Mouse (Mus musculus): ENCODE data around the gene Dlx1. TPM values are rescaled to one million over a fixed set of nuclear protein-coding genes. Genes with fewer than 3 reads are reported as not detected.

Gene Dlx1
- polyA plus RNA-seq, 1 experiment = 0.20 TPM

- H3K27ac ChIP-seq (ENCODE audit: insufficient read depth, low read length) = no peak overlapping the region
- H3K27me3 ChIP-seq (ENCODE audit: control insufficient read depth, insufficient read depth, low read length) = peaks cover 19% of the 10 kb centered on the region; the same call in 1 of the 2 replicates
- under 1% methylated on average over 60 of the region's 60 CpGs for WGBS
- no peak overlapping the region for H3K4me3 ChIP-seq (replicated peaks; ENCODE audit: insufficient read depth, low read depth, low read length)
- peak in 1 of 2 experiments; percentile 17 for DNase-seq
- 0 out of 2 replicates have a peak, but pooled peaks cover 2% of the 10 kb centered on the region for H3K4me1 ChIP-seq (ENCODE audit: control insufficient read depth, insufficient read depth, low read length)
- TF ChIP-seq POLR2A (IDR thresholded peaks at IDR 0.05; ENCODE audit: borderline replicate concordance, insufficient read depth, low read length) (no peak), CTCF (IDR thresholded peaks at IDR 0.05; ENCODE audit: borderline replicate concordance, insufficient read depth, low read depth, low read length) (no peak)
Observed at GRCm38 (mm10) chr2:71529511-71530351, 1.8 kb downstream of the Dlx1 start.

GRCm38 (mm10) chr2:71530391-71531123 is 2.6 kb downstream of the Dlx1 start:
- H3K4me3 ChIP-seq (replicated peaks; ENCODE audit: insufficient read depth, low read depth, low read length) = no peak overlapping the region
- TF ChIP-seq CTCF (IDR thresholded peaks at IDR 0.05; ENCODE audit: borderline replicate concordance, insufficient read depth, low read depth, low read length) = no peak
- TF ChIP-seq POLR2A (IDR thresholded peaks at IDR 0.05; ENCODE audit: borderline replicate concordance, insufficient read depth, low read length) = no peak
- H3K27ac ChIP-seq (ENCODE audit: insufficient read depth, low read length) = no peak overlapping the region
- peaks cover 20% of the 10 kb centered on the region; the same call in 1 of the 2 replicates for H3K27me3 ChIP-seq (ENCODE audit: control insufficient read depth, insufficient read depth, low read length)
- WGBS = 2% methylated on average over 34 of the region's 34 CpGs
- DNase-seq = peak in 1 of 2 experiments; percentile 11
- H3K4me1 ChIP-seq (ENCODE audit: control insufficient read depth, insufficient read depth, low read length) = 0 out of 2 replicates have a peak, but pooled peaks cover 2% of the 10 kb centered on the region

GRCm38 (mm10) chr2:71531124-71531590 is 3.2 kb downstream of the Dlx1 start:
- Histone ChIP-seq H3K27ac (ENCODE audit: insufficient read depth, low read length) (no peak overlapping the region), H3K27me3 (ENCODE audit: control insufficient read depth, insufficient read depth, low read length) (peaks cover 20% of the 10 kb centered on the region; the same call in 1 of the 2 replicates), H3K4me3 (replicated peaks; ENCODE audit: insufficient read depth, low read depth, low read length) (no peak overlapping the region), H3K4me1 (ENCODE audit: control insufficient read depth, insufficient read depth, low read length) (0 out of 2 replicates have a peak, but pooled peaks cover 2% of the 10 kb centered on the region)
- TF ChIP-seq CTCF (IDR thresholded peaks at IDR 0.05; ENCODE audit: borderline replicate concordance, insufficient read depth, low read depth, low read length) (no peak), POLR2A (IDR thresholded peaks at IDR 0.05; ENCODE audit: borderline replicate concordance, insufficient read depth, low read length) (no peak)
- 3% methylated on average over 12 of the region's 12 CpGs for WGBS
- no peak for DNase-seq

DNA sequence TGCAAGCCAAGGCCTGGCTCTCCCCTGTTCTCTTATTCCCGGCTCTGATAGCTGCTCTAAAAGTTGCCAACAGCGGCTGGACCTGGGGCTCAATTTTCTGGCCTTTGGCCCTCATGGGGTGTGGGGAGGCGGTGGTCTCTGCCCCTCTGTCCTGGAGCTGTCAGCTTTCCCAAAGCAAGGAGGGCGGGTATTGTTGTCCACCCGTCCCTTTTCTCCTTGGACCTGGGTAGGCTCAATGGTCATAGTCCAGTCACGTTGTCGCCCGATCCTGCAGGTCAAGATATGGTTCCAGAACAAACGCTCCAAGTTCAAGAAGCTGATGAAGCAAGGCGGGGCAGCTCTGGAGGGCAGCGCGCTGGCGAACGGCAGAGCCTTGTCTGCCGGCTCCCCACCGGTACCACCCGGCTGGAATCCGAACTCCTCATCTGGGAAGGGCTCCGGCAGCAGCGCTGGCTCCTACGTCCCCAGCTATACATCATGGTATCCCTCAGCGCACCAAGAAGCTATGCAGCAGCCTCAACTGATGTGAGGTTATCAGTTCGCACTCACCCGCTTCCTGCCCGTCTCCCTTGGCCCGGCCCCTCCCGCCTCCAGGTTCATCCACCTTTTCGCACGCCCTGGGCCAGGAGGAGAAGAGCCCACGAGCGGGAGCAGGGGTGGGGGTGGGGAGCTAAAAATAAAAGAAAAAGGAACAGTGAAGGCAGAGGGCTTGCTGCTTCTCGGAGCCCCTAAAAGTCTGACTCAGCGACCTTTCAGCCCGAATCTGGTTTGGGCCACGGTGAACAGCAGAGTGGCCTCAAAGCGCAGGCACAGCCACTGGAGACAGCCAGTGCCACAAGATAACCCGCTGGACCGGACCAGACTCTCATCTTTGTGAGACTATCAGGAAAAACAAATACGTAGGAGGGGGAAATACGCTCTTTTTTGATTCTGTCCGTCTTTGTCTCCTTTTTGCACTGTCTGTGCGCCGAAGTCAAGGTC is 4.4 kb downstream of the Dlx1 start:
- no peak overlapping the region for H3K27ac ChIP-seq (ENCODE audit: insufficient read depth, low read length)

GRCm38 (mm10) chr2:71533094-71533493 is 5.2 kb downstream of the Dlx1 start:
- Histone ChIP-seq H3K4me3 (replicated peaks; ENCODE audit: insufficient read depth, low read depth, low read length) (no peak overlapping the region), H3K27ac (ENCODE audit: insufficient read depth, low read length) (no peak overlapping the region), H3K4me1 (ENCODE audit: control insufficient read depth, insufficient read depth, low read length) (0 out of 2 replicates have a peak, but pooled peaks cover 2% of the 10 kb centered on the region), H3K27me3 (ENCODE audit: control insufficient read depth, insufficient read depth, low read length) (peaks cover 24% of the 10 kb centered on the region; the same call in 1 of the 2 replicates)
- DNase-seq = no peak
- 9% methylated on average over 5 of the region's 5 CpGs for WGBS
- TF ChIP-seq POLR2A (IDR thresholded peaks at IDR 0.05; ENCODE audit: borderline replicate concordance, insufficient read depth, low read length) (no peak), CTCF (IDR thresholded peaks at IDR 0.05; ENCODE audit: borderline replicate concordance, insufficient read depth, low read depth, low read length) (no peak)

More for the DNA sequence above, 4.4 kb downstream of the Dlx1 start:
- peaks cover 23% of the 10 kb centered on the region; the same call in 1 of the 2 replicates for H3K27me3 ChIP-seq (ENCODE audit: control insufficient read depth, insufficient read depth, low read length)
- 0 out of 2 replicates have a peak, but pooled peaks cover 2% of the 10 kb centered on the region for H3K4me1 ChIP-seq (ENCODE audit: control insufficient read depth, insufficient read depth, low read length)
- DNase-seq = peak in 1 of 2 experiments; percentile 14
- 2% methylated on average over 43 of the region's 43 CpGs for WGBS
- no peak overlapping the region for H3K4me3 ChIP-seq (replicated peaks; ENCODE audit: insufficient read depth, low read depth, low read length)
- TF ChIP-seq POLR2A (IDR thresholded peaks at IDR 0.05; ENCODE audit: borderline replicate concordance, insufficient read depth, low read length) = no peak
- no peak for TF ChIP-seq CTCF (IDR thresholded peaks at IDR 0.05; ENCODE audit: borderline replicate concordance, insufficient read depth, low read depth, low read length)

DNA sequence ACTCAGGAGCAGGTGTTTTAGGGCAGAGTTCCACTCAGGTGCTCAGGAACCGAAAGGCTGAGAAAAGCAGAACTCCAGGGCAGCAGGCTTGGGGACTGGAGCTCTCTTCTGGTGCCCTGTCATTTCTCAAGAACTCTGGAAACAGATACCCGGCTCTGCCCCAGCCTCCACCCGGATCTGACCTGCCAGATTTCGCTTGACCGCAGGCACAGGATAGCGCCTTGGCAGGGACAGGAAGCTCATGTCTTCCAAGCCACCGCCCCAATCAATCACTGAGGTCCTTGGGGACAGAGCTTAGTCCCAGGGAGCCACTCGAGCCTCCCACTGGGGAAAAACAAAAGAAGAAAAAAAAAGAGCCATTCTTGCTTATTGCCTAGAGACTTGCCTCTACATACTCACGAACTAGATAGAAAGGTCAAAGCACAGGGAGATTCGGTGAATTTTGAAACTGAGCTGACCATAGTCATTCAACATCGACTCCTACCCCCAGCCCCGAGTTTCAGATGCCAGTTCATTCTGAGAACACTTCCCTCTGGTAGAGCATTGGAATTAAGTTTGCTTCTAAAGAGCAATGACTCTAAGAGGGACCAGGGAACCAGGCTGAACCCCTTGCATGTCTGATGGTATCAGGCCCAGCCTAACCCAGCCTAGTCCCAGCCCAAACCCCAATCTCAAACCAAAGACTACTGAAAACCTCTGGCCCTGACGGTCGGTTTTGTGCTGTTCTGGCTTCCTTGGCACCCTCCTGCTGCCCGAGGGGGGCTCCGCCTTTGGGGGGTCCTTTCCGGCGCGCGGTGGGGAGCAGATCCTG is 6.5 kb downstream of the Dlx1 start:
- H3K4me1 ChIP-seq (ENCODE audit: control insufficient read depth, insufficient read depth, low read length) = 0 out of 2 replicates have a peak, but pooled peaks cover 2% of the 10 kb centered on the region
- under 1% methylated on average over 20 of the region's 20 CpGs for WGBS
- peaks cover 28% of the 10 kb centered on the region; the same call in 1 of the 2 replicates for H3K27me3 ChIP-seq (ENCODE audit: control insufficient read depth, insufficient read depth, low read length)
- no peak overlapping the region for H3K4me3 ChIP-seq (replicated peaks; ENCODE audit: insufficient read depth, low read depth, low read length)
- TF ChIP-seq CTCF (IDR thresholded peaks at IDR 0.05; ENCODE audit: borderline replicate concordance, insufficient read depth, low read depth, low read length) = no peak
- no peak for TF ChIP-seq POLR2A (IDR thresholded peaks at IDR 0.05; ENCODE audit: borderline replicate concordance, insufficient read depth, low read length)
- H3K27ac ChIP-seq (ENCODE audit: insufficient read depth, low read length) = no peak overlapping the region
- no peak for DNase-seq
